Mouse (Mus musculus) C2C12 (cell line): ENCODE results near the gene Dlk2. TPM values are rescaled to one million over a fixed set of nuclear protein-coding genes. Genes with fewer than 3 reads are reported as not detected.

Experiments
- H3K27me3 ChIP-seq: one replicate; pipeline ENCODE4 v1.6.1; 2011; ENCODE audit not compliant: control insufficient read depth, insufficient read depth, insufficient read length
- H3K36me3 ChIP-seq: one replicate; pipeline ENCODE4 v1.6.1; 2011; ENCODE audit not compliant: control insufficient read depth, insufficient read depth
- H3K4me3 ChIP-seq: one replicate; pipeline ENCODE4 v1.5.1; 2011; ENCODE audit warnings: mild to moderate bottlenecking, control low read depth; ENCODE audit not compliant: poor library complexity, insufficient read depth, severe bottlenecking
- H3K79me2 ChIP-seq: one replicate; pipeline ENCODE4 v1.6.1; 2011; ENCODE audit not compliant: control insufficient read depth, insufficient read depth
- H3K79me3 ChIP-seq: one replicate; pipeline ENCODE4 v1.6.1; 2011; ENCODE audit warnings: low read depth, control low read depth
- H3ac ChIP-seq: one replicate; pipeline ENCODE3; 2011; ENCODE audit warnings: low read depth; ENCODE audit not compliant: control insufficient read depth, insufficient read length
- CEBPB ChIP-seq: IDR thresholded peaks from one replicate; pipeline ENCODE4 v1.6.1; 2011; ENCODE audit warnings: low read depth, mild to moderate bottlenecking, control low read depth, moderate library complexity
- CTCF ChIP-seq: IDR thresholded peaks from one replicate; pipeline ENCODE4 v1.5.1; 2011; ENCODE audit not compliant: control insufficient read depth, insufficient read depth, insufficient read length
- FOSL1 ChIP-seq: IDR thresholded peaks from one replicate; pipeline ENCODE4 v1.8.0; 2011; ENCODE audit warnings: mild to moderate bottlenecking, low read length; ENCODE audit not compliant: poor library complexity, insufficient read depth, severe bottlenecking
- MAX ChIP-seq: IDR thresholded peaks from one replicate; pipeline ENCODE4 v1.6.1; 2011; ENCODE audit warnings: mild to moderate bottlenecking, control low read depth
- MYOD1 ChIP-seq: IDR thresholded peaks from one replicate; pipeline ENCODE4 v1.6.1; 2011; ENCODE audit warnings: low read depth; ENCODE audit not compliant: control insufficient read depth, insufficient read length
- MYOG ChIP-seq: IDR thresholded peaks from one replicate; pipeline ENCODE4 v1.6.1; 2011; ENCODE audit not compliant: control insufficient read depth, insufficient read length; ENCODE audit errors: extremely low read depth
- USF1 ChIP-seq: IDR thresholded peaks from one replicate; pipeline ENCODE4 v1.6.1; 2011; ENCODE audit warnings: low read depth, mild to moderate bottlenecking, control low read depth, moderate library complexity
- polyA plus RNA-seq: library from polyadenylated mRNA; unstranded; fragments of >200 nt; fragmentation: generic; extraction: Trizol; gene quantifications from one replicate; pipeline ENCODE4 v1.2.1, GENCODE M21; 2012; ENCODE audit warnings: missing spikeins

Gene Dlk2
- polyA plus RNA-seq, 1 experiment, result 14.7 TPM

DNA sequence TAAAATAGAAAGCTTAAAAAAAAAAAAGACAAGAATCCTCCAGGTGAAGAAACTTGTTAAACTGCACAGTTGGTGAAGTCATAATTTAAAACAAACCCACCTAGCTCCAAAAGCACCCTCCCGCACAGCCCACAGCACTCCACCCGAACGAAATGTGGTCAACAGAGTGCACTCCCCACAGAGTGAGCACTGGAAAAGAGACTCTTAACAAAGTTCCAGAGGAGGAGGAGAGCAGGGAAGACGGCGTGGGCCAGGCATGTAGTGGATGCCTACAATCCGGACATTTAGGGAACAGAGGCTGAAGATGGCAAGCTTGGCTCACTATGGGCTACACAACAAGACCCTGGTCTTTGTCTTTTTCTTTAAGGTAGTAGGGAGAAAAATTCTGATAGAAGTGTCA, 22.2 kb upstream of the Dlk2 start:
- Histone ChIP-seq H3K4me3 (no peak overlapping the region), H3K79me3 (peaks cover 64% of the 10 kb centered on the region), H3K27me3 (no peaks in the 10 kb centered on the region), H3K36me3 (peaks cover 53% of the 10 kb centered on the region), H3K79me2 (peaks cover 83% of the 10 kb centered on the region), H3ac (peak overlapping the region; percentile 31)
- TF ChIP-seq USF1, result no peak
- TF ChIP-seq CEBPB, result no peak
- TF ChIP-seq CTCF, result no peak
- TF ChIP-seq FOSL1, result no peak
- TF ChIP-seq MYOD1, result no peak
- no peak for TF ChIP-seq MAX
- TF ChIP-seq MYOG, result no peak

DNA sequence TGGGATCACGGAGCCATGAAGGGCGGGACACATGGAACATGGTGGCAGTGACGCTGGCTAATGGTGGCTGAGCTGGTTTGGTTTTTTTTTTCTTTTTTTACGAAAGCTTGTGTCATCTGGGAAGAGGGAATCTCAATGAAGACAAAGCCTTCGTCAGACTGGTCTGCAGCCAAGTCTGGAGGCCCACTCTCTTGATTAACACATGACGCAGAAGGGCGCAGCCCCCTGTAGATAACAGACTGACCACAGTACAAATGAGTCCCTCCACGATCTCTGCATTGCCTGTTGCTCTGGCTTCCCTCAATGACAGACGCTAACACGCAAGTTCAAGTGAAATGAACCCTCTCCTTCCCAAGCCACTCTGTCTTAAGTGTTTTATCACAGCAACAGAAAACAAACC, 21.7 kb upstream of the Dlk2 start:
- Histone ChIP-seq H3K79me3 (peaks cover 65% of the 10 kb centered on the region), H3K4me3 (no peak overlapping the region), H3K27me3 (no peaks in the 10 kb centered on the region), H3K79me2 (peaks cover 83% of the 10 kb centered on the region), H3ac (no peak overlapping the region), H3K36me3 (peaks cover 53% of the 10 kb centered on the region)
- peak; percentile 7 for TF ChIP-seq USF1
- no peak for TF ChIP-seq MYOG

DNA sequence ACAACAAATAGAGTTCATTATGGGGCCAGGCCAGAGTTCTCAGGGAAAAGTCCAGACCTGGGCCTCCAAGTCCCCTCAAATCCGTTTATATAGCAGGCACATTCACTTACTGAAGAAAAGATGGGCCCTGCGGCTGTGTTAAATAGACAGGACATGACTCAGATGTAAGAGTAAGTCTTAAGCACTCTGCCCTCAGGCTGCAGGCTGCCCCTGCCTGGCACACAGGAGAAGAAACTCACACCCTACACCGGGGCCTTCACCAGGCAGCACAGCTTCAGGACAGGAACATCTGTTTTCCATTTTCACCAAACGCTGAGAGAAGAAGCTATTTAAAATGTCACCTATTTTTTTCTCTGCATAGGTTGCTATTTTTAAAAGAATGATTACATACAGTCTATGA, 19.6 kb upstream of the Dlk2 start:
- peaks cover 83% of the 10 kb centered on the region for H3K79me2 ChIP-seq
- H3K4me3 ChIP-seq, result no peak overlapping the region
- H3K79me3 ChIP-seq, result peaks cover 66% of the 10 kb centered on the region
- TF ChIP-seq CTCF, result no peak
- TF ChIP-seq FOSL1, result no peak
- TF ChIP-seq MYOG, result no peak
- TF ChIP-seq USF1, result no peak
- TF ChIP-seq MYOD1, result no peak
- peak; percentile 53 for TF ChIP-seq MAX
- no peak for TF ChIP-seq CEBPB
- H3ac ChIP-seq, result peak overlapping the region; percentile 62
- H3K27me3 ChIP-seq, result no peaks in the 10 kb centered on the region
- H3K36me3 ChIP-seq, result peaks cover 45% of the 10 kb centered on the region

DNA sequence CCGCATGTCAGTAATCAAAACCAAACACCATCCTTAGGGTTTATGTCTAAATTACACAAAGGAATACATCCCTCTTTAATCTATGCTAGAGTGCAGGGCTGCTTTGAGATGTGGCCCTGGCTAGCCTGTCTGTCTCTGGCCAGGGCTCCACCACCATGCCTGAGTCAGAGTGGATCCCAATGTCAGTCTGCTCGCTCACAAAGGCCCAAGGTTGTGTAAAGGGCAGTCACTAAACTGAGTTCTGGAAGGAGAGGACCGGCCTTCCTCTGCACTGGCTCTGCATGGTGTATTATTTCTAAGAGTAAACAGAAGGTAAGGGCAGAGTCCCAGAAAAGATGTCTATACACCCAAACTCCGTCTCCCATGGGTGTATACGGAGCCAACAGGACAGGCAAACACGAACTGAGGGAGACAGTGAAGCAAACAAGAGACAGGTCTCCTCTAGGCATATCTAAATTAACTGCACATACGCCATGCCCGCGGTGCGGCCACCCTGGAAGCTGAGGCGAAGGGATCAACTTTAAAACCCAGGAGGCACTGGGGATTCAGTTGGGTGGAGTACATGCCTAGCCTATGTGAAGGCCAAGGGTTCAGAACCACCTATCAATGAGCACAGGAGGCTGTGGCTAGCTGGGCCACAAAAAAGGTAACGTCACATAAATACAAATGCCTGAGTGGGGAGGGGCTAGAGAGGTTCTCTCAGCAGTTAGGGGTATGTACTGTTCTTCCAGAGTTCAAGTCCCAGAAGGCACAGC, 19.0 kb upstream of the Dlk2 start:
- peaks cover 77% of the 10 kb centered on the region for H3K79me2 ChIP-seq
- peaks cover 62% of the 10 kb centered on the region for H3K79me3 ChIP-seq
- peak overlapping the region; percentile 38 for H3ac ChIP-seq
- peaks cover 42% of the 10 kb centered on the region for H3K36me3 ChIP-seq
- TF ChIP-seq USF1, result no peak
- TF ChIP-seq MYOD1, result no peak
- TF ChIP-seq FOSL1, result no peak
- TF ChIP-seq CEBPB, result no peak
- TF ChIP-seq CTCF, result no peak
- TF ChIP-seq MAX, result no peak
- TF ChIP-seq MYOG, result no peak
- H3K4me3 ChIP-seq, result no peak overlapping the region
- H3K27me3 ChIP-seq, result no peaks in the 10 kb centered on the region

DNA sequence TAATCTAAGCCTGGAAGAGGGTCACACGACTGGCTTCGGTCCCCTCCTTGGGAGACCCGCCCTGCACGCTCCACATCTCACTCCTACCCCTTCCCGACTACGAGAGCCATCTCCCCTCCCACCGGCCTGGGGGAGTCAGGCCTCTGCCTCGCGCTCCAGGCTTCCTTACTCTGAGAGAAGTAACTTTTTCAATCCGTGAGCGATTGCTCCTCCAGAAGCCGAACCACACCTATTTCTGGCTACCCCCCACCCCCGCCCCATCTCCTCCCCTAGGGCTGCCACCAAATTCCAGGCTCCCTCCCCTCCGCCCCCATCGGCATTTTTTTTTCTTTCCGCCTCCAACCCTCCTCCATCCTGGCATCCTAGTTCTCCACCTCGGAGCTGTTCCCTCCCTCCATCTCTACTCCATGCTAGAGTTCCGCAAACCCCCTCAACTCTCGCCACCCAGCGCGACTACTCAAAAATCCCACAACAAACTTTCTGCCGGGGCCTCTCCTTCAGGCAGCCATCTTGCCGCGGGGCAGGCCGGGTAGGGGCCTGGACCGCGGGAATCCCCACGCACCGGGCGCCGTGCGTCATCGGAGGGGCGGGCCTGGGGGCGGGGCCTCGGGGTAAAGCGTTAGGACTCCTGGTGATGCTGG, 14.6 kb upstream of the Dlk2 start, which contains the start of gene Tjap1:
TSS of gene Tjap1 (minus strand) at position 544 of the 641 bp plus-strand sequence.
- H3K79me3 ChIP-seq, result peaks cover 39% of the 10 kb centered on the region
- H3ac ChIP-seq, result peak within 1 kb of the TSS; percentile 80
- TF ChIP-seq MYOD1, result no peak
- TF ChIP-seq CEBPB, result no peak
- TF ChIP-seq MAX, result no peak
- TF ChIP-seq USF1, result no peak
- TF ChIP-seq FOSL1, result no peak
- no peak for TF ChIP-seq MYOG
- no peak for TF ChIP-seq CTCF
- peaks cover 47% of the 10 kb centered on the region for H3K79me2 ChIP-seq
- H3K27me3 ChIP-seq, result no peaks in the 10 kb centered on the region
- peak within 1 kb of the TSS; percentile 63 for H3K4me3 ChIP-seq
- peaks cover 28% of the 10 kb centered on the region for H3K36me3 ChIP-seq
